Mouse (Mus musculus): Measurements from ENCODE around the gene Cdkl4. TPM values are rescaled to one million over a fixed set of nuclear protein-coding genes. Genes with fewer than 3 reads are reported as not detected.

Cdkl4 gene
- total and polyA plus RNA-seq, 3 experiments: 0.42 to 0.71 TPM; not detected in 1

DNA sequence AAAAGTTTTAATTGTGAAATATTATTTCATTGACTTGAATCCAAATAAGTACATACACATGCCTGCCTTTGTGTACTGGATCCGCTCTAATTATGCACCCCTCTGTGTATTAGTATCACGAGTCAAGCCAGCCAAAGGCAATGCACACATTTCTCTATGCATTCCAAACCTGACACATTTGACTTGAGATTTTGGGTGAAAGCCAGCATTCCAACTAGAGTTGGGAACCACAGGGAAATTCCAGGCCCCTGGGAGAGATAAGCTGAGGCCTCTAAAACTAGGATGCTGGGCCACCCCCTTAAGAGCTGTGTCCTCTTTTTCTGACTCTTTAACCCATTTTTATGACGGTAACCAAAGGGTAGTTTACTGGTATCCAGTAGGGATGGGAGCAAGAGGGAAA is 88.7 kb downstream of the Cdkl4 start:
- H3K9ac ChIP-seq (ENCODE audit: control insufficient read depth, low read depth, low read length, poor library complexity, severe bottlenecking): no peak overlapping the region
- H3K4me3 ChIP-seq (ENCODE audit: control insufficient read depth in 1 of 2, insufficient read depth in 1 of 2, low read depth in 2 of 2, low read length in 2 of 2): no peak overlapping the region
- no peaks in the 10 kb centered on the region; the same call in 1 of the 2 replicates for H3K79me2 ChIP-seq (ENCODE audit: control insufficient read depth, insufficient read depth, low read length, poor library complexity)
- peaks cover 0 to 21% of the 10 kb centered on the region in 2 experiments; a peak in 2 of 4 replicates for H3K36me3 ChIP-seq (ENCODE audit: control insufficient read depth in 1 of 2, insufficient read depth in 2 of 2, low read length in 2 of 2)
- TF ChIP-seq SIN3A (IDR thresholded peaks at IDR 0.05; ENCODE audit: low read length): no peak
- TF ChIP-seq MEF2A (IDR thresholded peaks at IDR 0.05; ENCODE audit: extremely low read depth, insufficient replicate concordance, low read depth, low read length, poor library complexity, severe bottlenecking): no peak
- TF ChIP-seq E2F4 (IDR thresholded peaks at IDR 0.05; ENCODE audit: borderline replicate concordance, low read depth, low read length): no peak
- TF ChIP-seq CHD2 (IDR thresholded peaks at IDR 0.05; ENCODE audit: low read length): no peak
- no peak for TF ChIP-seq MYB (IDR thresholded peaks at IDR 0.05; ENCODE audit: low read depth, low read length)
- TF ChIP-seq CTCF (IDR thresholded peaks at IDR 0.05 in 2 of 3, conservative IDR thresholded peaks at IDR 0.05 in 1 of 3; ENCODE audit: control insufficient read depth in 1 of 3, insufficient read depth in 1 of 3, low read depth in 2 of 3, low read length in 3 of 3, poor library complexity in 1 of 3, severe bottlenecking in 1 of 3): no peak
- TF ChIP-seq NELFE (IDR thresholded peaks at IDR 0.05; ENCODE audit: low read depth, low read length): no peak
- TF ChIP-seq NRF1 (IDR thresholded peaks at IDR 0.05; ENCODE audit: insufficient read depth, low read depth, low read length, poor library complexity, severe bottlenecking): no peak
- no peak for TF ChIP-seq MXI1 (IDR thresholded peaks at IDR 0.05; ENCODE audit: low read depth, low read length)
- no peak for TF ChIP-seq ETS1 (IDR thresholded peaks at IDR 0.05; ENCODE audit: low read depth, low read length)
- no peak for TF ChIP-seq RCOR1 (IDR thresholded peaks at IDR 0.05; ENCODE audit: low read depth, low read length)
- no peak for TF ChIP-seq ZC3H11A (IDR thresholded peaks at IDR 0.05; ENCODE audit: low read depth, low read length)
- H3K4me1 ChIP-seq (ENCODE audit: control insufficient read depth in 1 of 2, insufficient read depth in 2 of 2, low read length in 2 of 2): peaks cover 14 to 15% of the 10 kb centered on the region in 2 experiments
- H3K27me3 ChIP-seq (ENCODE audit: control insufficient read depth in 1 of 2, insufficient read depth in 2 of 2, low read length in 2 of 2): no peaks in the 10 kb centered on the region
- no peaks in the 10 kb centered on the region for H3K9me3 ChIP-seq (replicated peaks; ENCODE audit: insufficient read depth, low read length)
- H3K27ac ChIP-seq (ENCODE audit: control insufficient read depth, low read depth, low read length): no peak overlapping the region
- DNase-seq (ENCODE audit: low read depth, low spot score): no peak

DNA sequence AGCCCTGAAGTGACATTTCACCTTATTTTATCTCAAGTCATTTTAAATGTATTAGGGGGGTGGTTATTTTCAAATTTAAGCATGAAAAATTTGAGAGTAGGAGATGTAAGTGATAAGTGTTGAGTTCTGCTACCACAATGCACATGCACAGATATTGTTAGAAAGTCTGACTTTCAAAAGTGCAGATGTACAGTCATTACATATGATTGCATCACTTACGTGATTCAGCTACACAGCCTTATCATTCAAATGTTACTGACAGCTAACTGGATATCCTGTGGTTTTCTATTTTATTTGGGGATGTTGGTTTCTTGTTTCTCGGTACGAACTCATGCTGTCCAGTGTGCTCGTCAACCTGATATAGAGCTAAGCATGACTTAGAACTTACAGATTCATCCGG is 92.5 kb downstream of the Cdkl4 start:
- H3K4me3 ChIP-seq (ENCODE audit: control insufficient read depth in 1 of 2, insufficient read depth in 1 of 2, low read depth in 2 of 2, low read length in 2 of 2): peak overlapping the region in 1 of 2 experiments; percentile 29; a peak in 3 of 4 replicates
- H3K9ac ChIP-seq (ENCODE audit: control insufficient read depth, low read depth, low read length, poor library complexity, severe bottlenecking): peak overlapping the region; percentile 70
- no peaks in the 10 kb centered on the region for H3K9me3 ChIP-seq (replicated peaks; ENCODE audit: insufficient read depth, low read length)
- peak overlapping the region; percentile 100 for H3K27ac ChIP-seq (ENCODE audit: control insufficient read depth, low read depth, low read length)
- peaks cover 0 to 25% of the 10 kb centered on the region in 2 experiments; a peak in 2 of 4 replicates for H3K36me3 ChIP-seq (ENCODE audit: control insufficient read depth in 1 of 2, insufficient read depth in 2 of 2, low read length in 2 of 2)
- H3K27me3 ChIP-seq (ENCODE audit: control insufficient read depth in 1 of 2, insufficient read depth in 2 of 2, low read length in 2 of 2): no peaks in the 10 kb centered on the region
- DNase-seq (ENCODE audit: low read depth, low spot score): peak; percentile 91
- peaks cover 3% of the 10 kb centered on the region for H3K79me2 ChIP-seq (ENCODE audit: control insufficient read depth, insufficient read depth, low read length, poor library complexity)
- peaks cover 16 to 24% of the 10 kb centered on the region in 2 experiments for H3K4me1 ChIP-seq (ENCODE audit: control insufficient read depth in 1 of 2, insufficient read depth in 2 of 2, low read length in 2 of 2)
- TF ChIP-seq ZC3H11A (IDR thresholded peaks at IDR 0.05; ENCODE audit: low read depth, low read length) (no peak), NRF1 (IDR thresholded peaks at IDR 0.05; ENCODE audit: insufficient read depth, low read depth, low read length, poor library complexity, severe bottlenecking) (no peak), NELFE (IDR thresholded peaks at IDR 0.05; ENCODE audit: low read depth, low read length) (0 out of 2 replicates have a peak, but pooled peaks have one; percentile 27), ZMIZ1 (IDR thresholded peaks at IDR 0.05; ENCODE audit: low read depth, low read length) (no peak), UBTF (IDR thresholded peaks at IDR 0.05; ENCODE audit: borderline replicate concordance, insufficient read depth, low read depth, low read length) (no peak), RAD21 (IDR thresholded peaks at IDR 0.05; ENCODE audit: low read depth, low read length) (no peak), MYB (IDR thresholded peaks at IDR 0.05; ENCODE audit: low read depth, low read length) (peak; percentile 75), MAX (IDR thresholded peaks at IDR 0.05; ENCODE audit: low read length) (peak; percentile 79), RCOR1 (IDR thresholded peaks at IDR 0.05; ENCODE audit: low read depth, low read length) (peak; percentile 89), ZNF384 (IDR thresholded peaks at IDR 0.05; ENCODE audit: low read depth, low read length) (no peak), CTCF (IDR thresholded peaks at IDR 0.05 in 2 of 3, conservative IDR thresholded peaks at IDR 0.05 in 1 of 3; ENCODE audit: control insufficient read depth in 1 of 3, insufficient read depth in 1 of 3, low read depth in 2 of 3, low read length in 3 of 3, poor library complexity in 1 of 3, severe bottlenecking in 1 of 3) (no peak), TAL1 (IDR thresholded peaks at IDR 0.05; ENCODE audit: low read length) (no peak), ELF1 (IDR thresholded peaks at IDR 0.05; ENCODE audit: low read depth, low read length) (no peak), MAFK (IDR thresholded peaks at IDR 0.05; ENCODE audit: borderline replicate concordance, low read depth, low read length) (peak; percentile 89), SMC3 (IDR thresholded peaks at IDR 0.05; ENCODE audit: low read depth, low read length) (no peak), MXI1 (IDR thresholded peaks at IDR 0.05; ENCODE audit: low read depth, low read length) (peak; percentile 90), ETS1 (IDR thresholded peaks at IDR 0.05; ENCODE audit: low read depth, low read length) (peak; percentile 99), HCFC1 (IDR thresholded peaks at IDR 0.05; ENCODE audit: low read depth, low read length) (peak; percentile 67), TCF12 (IDR thresholded peaks at IDR 0.05; ENCODE audit: low read depth, low read length) (peak; percentile 90), GATA1 (IDR thresholded peaks at IDR 0.05; ENCODE audit: low read depth, low read length) (peak; percentile 86), JUND (IDR thresholded peaks at IDR 0.05; ENCODE audit: low read depth, low read length) (peak; percentile 54; the same call in 1 of the 2 replicates), MEF2A (IDR thresholded peaks at IDR 0.05; ENCODE audit: extremely low read depth, insufficient replicate concordance, low read depth, low read length, poor library complexity, severe bottlenecking) (peak; percentile 65; the same call in 1 of the 2 replicates), BHLHE40 (IDR thresholded peaks at IDR 0.05; ENCODE audit: borderline replicate concordance, low read depth, low read length) (peak; percentile 92), KAT2A (conservative IDR thresholded peaks at IDR 0.05; ENCODE audit: low read depth, low read length) (peak; percentile 69), SIN3A (IDR thresholded peaks at IDR 0.05; ENCODE audit: low read length) (peak; percentile 98), POLR2AphosphoS5 (IDR thresholded peaks at IDR 0.05; ENCODE audit: borderline replicate concordance, low read depth, low read length) (no peak), E2F4 (IDR thresholded peaks at IDR 0.05; ENCODE audit: borderline replicate concordance, low read depth, low read length) (no peak; the same call in 1 of the 2 replicates)
